Mouse (Mus musculus) bone marrow, adult 2 months (tissue): ENCODE measurements around the gene Mrps31. TPM values are rescaled to one million over a fixed set of nuclear protein-coding genes. Genes with fewer than 3 reads are reported as not detected.

ENCODE experiments used
- H3K27ac ChIP-seq: fragments of 200-500 bp; 2 replicates; pipeline ENCODE4 v1.5.1; 2012; ENCODE audit warnings: low read depth, mild to moderate bottlenecking, control low read depth, inconsistent platforms, low read length; ENCODE audit not compliant: control insufficient read depth, poor library complexity, insufficient read depth
- H3K4me1 ChIP-seq: fragments of 200-500 bp; 2 replicates; pipeline ENCODE4 v1.6.1; 2011; ENCODE audit warnings: low read length; ENCODE audit not compliant: control insufficient read depth, insufficient read depth
- H3K4me3 ChIP-seq: fragments of 200-500 bp; replicated peaks from 2 replicates; pipeline ENCODE3; 2011; ENCODE audit warnings: mild to moderate bottlenecking, low read depth, low read length, control low read depth; ENCODE audit not compliant: control insufficient read depth
- CTCF ChIP-seq: fragments of 200-500 bp; IDR thresholded peaks from 2 replicates; pipeline ENCODE4 v1.5.1; 2011; ENCODE audit warnings: low read length, control low read depth; ENCODE audit not compliant: control insufficient read depth, insufficient read depth
- POLR2A ChIP-seq: fragments of 200-500 bp; IDR thresholded peaks from 2 replicates; pipeline ENCODE4 v1.6.1; 2011; ENCODE audit warnings: low read depth, mild to moderate bottlenecking, control low read depth, low read length, borderline replicate concordance; ENCODE audit not compliant: control insufficient read depth
- WGBS: fragments of 180-500 bp; shearing (Covaris S2); methylation state at CpG from one replicate; pipeline ENCODE4 v1.1.7; 2018; 5-methylcytosine and 5-hydroxymethylcytosine counted together
- polyA plus RNA-seq: library from polyadenylated mRNA; stranded (reverse); fragments of >200 nt; gene quantifications from 2 replicates; pipeline ENCODE4 v1.2.4, GENCODE M21; 2011; ENCODE audit warnings: low replicate concordance; ENCODE audit not compliant: missing spikeins, insufficient read depth, insufficient read length

The Mrps31 gene
- polyA plus RNA-seq, 1 experiment, result 9.4 TPM

DNA sequence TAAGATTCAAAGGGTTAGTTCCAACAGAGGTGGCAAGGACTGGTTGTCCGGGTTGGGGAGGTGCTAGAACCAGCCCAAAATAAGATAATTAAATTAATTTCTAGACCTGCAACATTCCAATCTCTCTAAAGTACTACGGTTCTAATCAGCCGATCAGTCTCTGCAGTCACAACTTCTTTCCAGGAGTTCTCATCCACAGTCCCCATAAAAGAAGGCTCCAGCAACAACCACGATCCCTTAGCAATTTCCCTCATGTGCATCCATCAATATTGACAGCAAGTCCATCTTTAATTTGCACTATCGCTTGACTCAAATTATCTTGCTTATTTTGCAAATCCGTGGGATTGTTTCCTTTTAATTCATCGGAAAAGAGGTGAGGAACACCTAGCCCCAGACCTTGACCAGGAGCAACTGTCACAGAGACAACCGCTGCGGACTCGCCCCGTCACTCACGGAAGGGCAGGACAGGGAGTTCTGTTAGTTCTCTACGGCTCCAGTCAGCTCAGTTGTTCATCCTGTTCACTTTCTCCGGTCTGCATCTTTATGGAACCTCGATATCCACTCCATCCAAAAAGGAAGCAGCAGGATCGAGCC, 376 bp upstream of the Mrps31 start:
- Histone ChIP-seq H3K4me1 (no peaks in the 10 kb centered on the region; the same call in 1 of the 2 replicates), H3K27ac (no peak overlapping the region), H3K4me3 (peak overlapping the region; percentile 72)
- WGBS, result 12% methylated on average over 16 of the region's 16 CpGs
- TF ChIP-seq CTCF (no peak), POLR2A (no peak)

DNA sequence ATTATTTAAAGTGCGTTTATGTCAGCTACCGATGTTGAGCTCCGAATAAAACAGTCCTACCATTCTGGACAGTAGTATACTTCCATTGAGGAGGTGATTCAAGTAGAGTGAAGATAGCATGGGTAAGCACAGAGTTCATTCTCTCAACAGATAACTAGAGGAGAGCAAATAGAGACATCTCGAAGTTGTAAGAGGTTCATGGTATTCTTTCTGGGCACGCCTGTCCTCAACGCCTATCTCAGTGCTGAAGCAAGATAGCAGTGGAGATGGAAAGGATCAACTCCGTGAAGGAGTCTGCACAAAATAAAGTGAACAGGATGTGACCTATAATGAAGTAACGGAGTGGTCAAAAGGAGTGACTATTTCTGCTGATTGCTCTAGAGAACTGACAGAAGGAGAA, 810 bp downstream of the Mrps31 start:
- H3K4me3 ChIP-seq, result peak overlapping the region; percentile 72
- H3K4me1 ChIP-seq, result no peaks in the 10 kb centered on the region; the same call in 1 of the 2 replicates
- TF ChIP-seq POLR2A, result no peak
- no peak for TF ChIP-seq CTCF
- WGBS, result 16% methylated on average over 8 of the region's 8 CpGs
- no peak overlapping the region for H3K27ac ChIP-seq

Other genes with a start within 250 kb of the Mrps31 start
- gene Nek3, start 244.9 kb upstream of the Mrps31 start, polyA plus RNA-seq, result 2.6 and 19.3 TPM in 2 replicates
- gene Ckap2, start 225.5 kb upstream of the Mrps31 start, polyA plus RNA-seq, result 29.1 and 30.2 TPM in 2 replicates
- 11.3 and 13.3 TPM in 2 replicates for gene Vps36, start 218.6 kb upstream of the Mrps31 start, polyA plus RNA-seq
- gene Thsd1, start 184.0 kb upstream of the Mrps31 start, polyA plus RNA-seq, result 0.60 and 0.95 TPM in 2 replicates
- not detected in 2 replicates for gene Tpte, start 127.9 kb upstream of the Mrps31 start, polyA plus RNA-seq
- gene Slc25a15, start 12.8 kb upstream of the Mrps31 start, polyA plus RNA-seq, result 1.3 and 4.9 TPM in 2 replicates